Mouse (Mus musculus) G1E (cell line): ENCODE results near the gene AU040320.

Experiments used
- CTCF ChIP-seq: IDR thresholded peaks from 2 replicates; pipeline ENCODE4 v1.5.1; 2012; ENCODE audit warnings: low read depth, low read length, inconsistent platforms, mixed read lengths
- GATA1 ChIP-seq: IDR thresholded peaks from 2 replicates; pipeline ENCODE4 v1.6.1; 2012; ENCODE audit warnings: borderline replicate concordance, low read length, inconsistent platforms, mixed read lengths
- TAL1 ChIP-seq: conservative IDR thresholded peaks from 2 replicates; pipeline ENCODE4 v1.6.1; 2012; ENCODE audit warnings: low read depth, low read length, inconsistent platforms, mixed read lengths

GRCm38 (mm10) chr4:126782512-126782911 is 29.2 kb downstream of the AU040320 start:
- TF ChIP-seq CTCF (no peak), TAL1 (no peak), GATA1 (no peak)
